Mouse (Mus musculus) ZHBTc4 (cell line): Measurements from ENCODE around the gene Nphp4.
"Not testable (repeated sequence)": the region's sequence is repeated elsewhere in the genome, so short reads cannot be mapped to it uniquely, and the experiment has no call there.

ENCODE experiments used
- DNase-seq: peaks from one replicate; pipeline ENCODE4 v3.0.0-alpha.2; 2011; ENCODE audit warnings: low read depth, low spot score

Gene Nphp4

GRCm38 (mm10) chr4:152554421-152554820 lies 77.9 kb downstream of the Nphp4 start:
- no peak for DNase-seq

GRCm38 (mm10) chr4:152555806-152556205 lies 79.3 kb downstream of the Nphp4 start:
- not testable (repeated sequence) for DNase-seq

- DNase-seq = no peak
Observed at GRCm38 (mm10) chr4:152558246-152558645, 81.7 kb downstream of the Nphp4 start.

GRCm38 (mm10) chr4:152568006-152568405 lies 91.5 kb downstream of the Nphp4 start:
- no peak for DNase-seq

- DNase-seq = no peak
Observed at GRCm38 (mm10) chr4:152568662-152569395, 92.3 kb downstream of the Nphp4 start.

GRCm38 (mm10) chr4:152574266-152574665 lies 97.8 kb downstream of the Nphp4 start:
- peak; percentile 67 for DNase-seq

- no peak for DNase-seq
Observed at GRCm38 (mm10) chr4:152576826-152577225, 100.3 kb downstream of the Nphp4 start.

GRCm38 (mm10) chr4:152579956-152580355 lies 103.5 kb downstream of the Nphp4 start:
- DNase-seq = no peak

GRCm38 (mm10) chr4:152582206-152582605 lies 105.7 kb downstream of the Nphp4 start:
- DNase-seq = peak; percentile 88

GRCm38 (mm10) chr4:152583616-152584015 lies 107.1 kb downstream of the Nphp4 start:
- DNase-seq = peak; percentile 92

GRCm38 (mm10) chr4:152585526-152585925 lies 109.0 kb downstream of the Nphp4 start:
- DNase-seq = no peak

GRCm38 (mm10) chr4:152586175-152586574 lies 109.7 kb downstream of the Nphp4 start:
- peak; percentile 56 for DNase-seq

- DNase-seq = no peak
Observed at GRCm38 (mm10) chr4:152604285-152604684, 127.8 kb downstream of the Nphp4 start.

- DNase-seq = no peak
Observed at GRCm38 (mm10) chr4:152609196-152609595, 132.7 kb downstream of the Nphp4 start.

- DNase-seq = no peak
Observed at GRCm38 (mm10) chr4:152610026-152610425, 133.5 kb downstream of the Nphp4 start.
